Mouse (Mus musculus) megakaryocyte, embryonic 14.5 days (primary cell): Measurements from ENCODE around the gene 1700123O20Rik.

Experiments
- FLI1 ChIP-seq: IDR thresholded peaks from 2 replicates; pipeline ENCODE4 v1.6.1; 2012; ENCODE audit warnings: low read length, inconsistent platforms, mixed read lengths
- GATA1 ChIP-seq: IDR thresholded peaks from 3 replicates; pipeline ENCODE4 v1.6.1; 2012; ENCODE audit warnings: mixed read lengths, low read length, inconsistent platforms, borderline replicate concordance

- no peak for TF ChIP-seq GATA1
- no peak for TF ChIP-seq FLI1
These were observed 10.7 kb downstream of the 1700123O20Rik start for GRCm38 (mm10) chr14:54696752-54697151.
